Mouse (Mus musculus) liver, embryonic 14.5 days (tissue): ENCODE data around the gene Ddb2.

Experiments used
- CTCF ChIP-seq: IDR thresholded peaks from 2 replicates; pipeline ENCODE4 v1.5.1; 2016; ENCODE audit warnings: antibody characterized with exemption, low read depth, control low read depth
- EP300 ChIP-seq: IDR thresholded peaks from 2 replicates; pipeline ENCODE4 v1.6.1; 2016; ENCODE audit warnings: antibody characterized with exemption, low read depth

DNA sequence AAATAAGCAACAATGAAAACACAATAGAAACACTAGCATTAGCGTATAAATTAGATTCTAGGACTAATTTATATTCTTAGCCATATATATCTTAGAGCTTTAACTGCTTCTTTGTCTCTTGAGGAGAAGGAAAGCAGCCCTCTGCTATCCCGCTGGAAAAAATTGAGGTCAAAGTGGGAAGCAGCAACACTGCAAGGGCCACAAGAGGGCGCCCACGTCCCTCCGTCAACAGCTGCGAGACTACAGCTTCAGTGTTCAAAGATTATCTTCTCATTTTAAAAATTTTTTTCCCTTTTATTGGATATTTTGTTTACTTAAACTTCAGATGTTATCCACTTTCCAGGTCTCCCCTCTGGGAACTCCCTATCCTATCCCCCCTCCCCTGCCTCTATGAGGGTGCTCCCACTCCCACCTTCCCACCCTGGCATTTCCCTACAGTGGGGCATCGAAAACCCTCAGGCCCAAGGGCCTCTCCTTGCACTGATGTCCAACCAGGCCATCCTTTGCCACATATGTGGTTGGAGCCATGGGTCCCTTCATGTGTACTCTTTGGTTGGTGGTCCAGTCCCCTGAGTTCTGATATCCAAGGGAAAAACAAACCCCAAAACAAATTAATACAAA, 49.2 kb upstream of the Ddb2 start:
- peak; percentile 90 for TF ChIP-seq CTCF
- no peak for TF ChIP-seq EP300
